Mouse (Mus musculus): ENCODE data around the gene Nxn.

DNA sequence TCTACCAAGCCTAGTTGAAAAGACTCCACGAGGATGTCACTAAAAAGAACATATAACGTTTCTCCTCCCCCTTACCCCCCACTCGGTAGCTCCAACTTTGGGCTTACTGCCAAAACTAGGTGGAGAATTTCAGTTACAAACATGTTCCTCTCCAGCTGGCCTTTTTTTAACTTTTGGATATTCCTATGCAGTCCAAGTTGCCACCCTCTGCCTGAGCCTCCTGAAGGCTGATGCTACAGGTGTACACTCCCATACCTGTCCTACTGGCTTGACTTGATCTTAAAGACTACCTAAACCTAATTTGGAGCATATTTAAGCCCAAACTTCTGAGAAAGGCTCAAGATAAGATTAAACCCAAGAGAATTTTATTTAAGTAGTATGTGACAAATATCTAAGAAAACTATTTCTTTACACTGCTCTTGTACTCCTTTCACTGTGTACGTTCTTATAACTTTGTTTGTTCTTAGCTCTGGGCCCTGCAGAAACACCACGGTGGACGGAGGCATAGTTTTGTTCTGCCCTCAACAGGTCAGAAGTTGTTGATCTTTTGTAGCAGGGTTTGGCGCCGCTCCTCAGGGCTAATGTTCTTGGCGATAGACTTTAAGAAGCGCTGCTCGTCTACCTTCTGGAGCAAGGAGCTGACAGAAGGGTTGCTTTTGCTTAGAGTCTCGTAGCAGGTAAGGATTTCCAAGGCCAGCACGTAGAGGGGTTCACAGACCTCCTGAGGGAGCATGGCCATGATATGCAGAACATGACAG is 188.5 kb downstream of the Nxn start:
- TF ChIP-seq CTCF (IDR thresholded peaks at IDR 0.05; ENCODE audit: borderline replicate concordance, control insufficient read depth, extremely low read depth, insufficient read depth, low read length, poor library complexity) (no peak), POLR2A (IDR thresholded peaks at IDR 0.05; ENCODE audit: control insufficient read depth, extremely low read depth, insufficient read depth, low read length, poor library complexity) (no peak)

Data from thymus, adult 2 months (tissue).